Mouse (Mus musculus): ENCODE results near the gene Mmrn1.

DNA sequence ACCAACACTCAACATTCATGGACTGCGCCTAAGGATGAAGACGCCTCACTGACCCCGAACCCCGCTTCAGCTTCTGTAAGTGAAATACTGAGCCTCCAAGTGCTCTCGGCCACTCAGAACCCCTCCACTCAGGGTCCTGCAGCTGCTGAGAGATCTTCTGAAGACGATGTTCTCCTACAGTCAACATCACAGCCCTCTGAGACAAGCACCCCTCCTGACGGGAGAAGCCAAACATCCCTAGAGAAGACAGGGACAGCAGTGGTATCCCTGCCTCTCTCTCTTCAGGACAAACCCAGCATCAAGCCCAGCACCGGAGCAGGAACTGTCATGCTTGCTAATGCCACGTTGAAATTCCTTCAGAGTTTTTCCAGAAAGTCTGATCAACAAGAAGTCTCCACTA, 19.8 kb downstream of the Mmrn1 start:
- TF ChIP-seq CTCF (IDR thresholded peaks at IDR 0.05; ENCODE audit: low read depth): no peak
- TF ChIP-seq EP300 (IDR thresholded peaks at IDR 0.05; ENCODE audit: low read depth): no peak

All from heart, postnatal 0 days (tissue).